Mouse (Mus musculus): ENCODE data around the gene Traf6. TPM values are rescaled to one million over a fixed set of nuclear protein-coding genes. Genes with fewer than 3 reads are reported as not detected.

Traf6 gene
- polyA plus RNA-seq (2012; rRNA removed): 9.7 and 12.5 TPM in 2 replicates

DNA sequence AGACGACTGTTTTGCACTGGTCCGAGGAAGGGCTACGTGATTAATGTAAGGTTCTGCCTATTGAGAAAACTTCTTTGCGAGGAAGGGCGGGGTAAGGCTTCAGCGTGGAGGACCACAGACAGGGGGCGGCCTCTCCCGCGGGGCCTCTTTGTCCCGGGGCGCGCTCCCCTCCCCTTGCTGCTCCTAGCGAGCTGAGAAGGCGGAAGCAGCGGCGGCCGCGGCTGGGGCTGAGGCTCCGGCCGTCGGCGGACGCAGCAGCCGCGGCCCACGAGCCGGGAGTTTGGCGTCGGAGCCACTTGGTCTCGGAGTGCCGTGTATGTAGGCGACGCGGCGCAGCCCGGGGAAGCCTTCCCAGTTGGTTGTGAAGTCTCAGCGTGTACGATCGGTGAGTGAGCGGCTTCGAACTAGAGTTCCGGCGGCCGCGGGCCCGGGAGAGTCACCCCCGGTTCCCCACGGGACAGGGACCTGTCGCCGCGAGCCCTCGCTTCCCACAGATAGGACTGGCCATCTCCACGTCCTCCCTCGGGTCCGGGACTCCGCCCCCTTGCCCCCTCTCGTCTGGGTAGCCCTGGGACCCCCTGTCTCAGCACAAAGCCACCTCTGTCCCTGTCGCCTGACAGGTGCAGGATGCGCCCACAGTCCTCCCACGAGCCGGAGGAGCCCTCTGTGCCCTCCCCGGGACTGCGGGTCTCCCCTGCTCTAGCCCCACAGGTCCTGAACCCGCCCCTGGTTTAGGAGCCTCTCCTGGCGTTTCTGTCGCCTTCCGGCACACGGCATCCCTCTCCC is at the start of gene Traf6:
TSS of gene Traf6 (plus strand) at position 194 of the 786 bp plus-strand sequence.
- TF ChIP-seq POLR2A (IDR thresholded peaks at IDR 0.05; ENCODE audit: borderline replicate concordance, extremely low read depth, low read depth, low read length): peak; percentile 51; the same call in 1 of the 2 replicates
- peak; percentile 46 for TF ChIP-seq CTCF (IDR thresholded peaks at IDR 0.05; ENCODE audit: insufficient read depth, low read length)
- peak within 1 kb of the TSS; percentile 81 for H3K4me3 ChIP-seq (replicated peaks; ENCODE audit: extremely low read depth, low read depth, low read length)
- peaks cover 11% of the 10 kb centered on the region for H3K4me1 ChIP-seq (ENCODE audit: control insufficient read depth, insufficient read depth, low read length)
- under 1% methylated on average over 68 of the region's 68 CpGs for WGBS
- peak; percentile 82 for DNase-seq

- H3K4me3 ChIP-seq (replicated peaks; ENCODE audit: extremely low read depth, low read depth, low read length): no peak overlapping the region
- no peak for DNase-seq
- 53% methylated on average over 7 of the region's 7 CpGs for WGBS
- TF ChIP-seq POLR2A (IDR thresholded peaks at IDR 0.05; ENCODE audit: borderline replicate concordance, extremely low read depth, low read depth, low read length) (no peak), CTCF (IDR thresholded peaks at IDR 0.05; ENCODE audit: insufficient read depth, low read length) (no peak)
- no peaks in the 10 kb centered on the region for H3K4me1 ChIP-seq (ENCODE audit: control insufficient read depth, insufficient read depth, low read length)
These were observed 39.0 kb upstream of the Traf6 start for GRCm38 (mm10) chr2:101638979-101639839.

DNA sequence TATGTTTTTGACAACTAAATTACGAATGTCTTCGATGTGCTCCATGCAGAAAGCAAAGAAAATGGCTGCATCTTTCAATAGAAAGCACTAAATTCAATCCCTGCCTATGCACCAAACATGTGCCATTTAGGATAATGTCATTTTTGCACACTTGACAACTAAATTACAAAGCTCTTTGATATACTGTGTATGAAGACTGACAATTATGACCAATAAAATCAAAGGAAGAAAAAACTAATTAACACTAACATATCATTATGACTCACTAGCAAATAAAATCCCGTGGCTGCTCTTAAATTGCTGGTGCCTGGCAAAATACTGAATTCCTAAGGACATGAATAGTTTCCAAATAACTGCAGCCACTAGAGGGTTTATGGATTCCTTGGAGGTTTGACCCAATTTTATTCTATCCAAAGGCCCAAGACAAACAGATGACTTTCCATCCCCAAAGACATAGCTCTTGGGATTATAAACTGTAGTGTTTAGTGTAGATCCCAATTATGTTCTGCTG is 38.3 kb upstream of the Traf6 start:
- no peak overlapping the region for H3K4me3 ChIP-seq (replicated peaks; ENCODE audit: extremely low read depth, low read depth, low read length)
- no peak for DNase-seq
- H3K4me1 ChIP-seq (ENCODE audit: control insufficient read depth, insufficient read depth, low read length): no peaks in the 10 kb centered on the region
- no peak for TF ChIP-seq CTCF (IDR thresholded peaks at IDR 0.05; ENCODE audit: insufficient read depth, low read length)
- no peak for TF ChIP-seq POLR2A (IDR thresholded peaks at IDR 0.05; ENCODE audit: borderline replicate concordance, extremely low read depth, low read depth, low read length)
- 66% methylated on average over 3 of the region's 3 CpGs for WGBS

- Histone ChIP-seq H3K4me3 (replicated peaks; ENCODE audit: extremely low read depth, low read depth, low read length) (no peak overlapping the region), H3K4me1 (ENCODE audit: control insufficient read depth, insufficient read depth, low read length) (no peaks in the 10 kb centered on the region)
- DNase-seq: no peak
- TF ChIP-seq CTCF (IDR thresholded peaks at IDR 0.05; ENCODE audit: insufficient read depth, low read length) (no peak), POLR2A (IDR thresholded peaks at IDR 0.05; ENCODE audit: borderline replicate concordance, extremely low read depth, low read depth, low read length) (no peak)
- 87% methylated on average over 1 of the region's 1 CpGs for WGBS
These were observed 32.4 kb upstream of the Traf6 start for GRCm38 (mm10) chr2:101645841-101646240.

DNA sequence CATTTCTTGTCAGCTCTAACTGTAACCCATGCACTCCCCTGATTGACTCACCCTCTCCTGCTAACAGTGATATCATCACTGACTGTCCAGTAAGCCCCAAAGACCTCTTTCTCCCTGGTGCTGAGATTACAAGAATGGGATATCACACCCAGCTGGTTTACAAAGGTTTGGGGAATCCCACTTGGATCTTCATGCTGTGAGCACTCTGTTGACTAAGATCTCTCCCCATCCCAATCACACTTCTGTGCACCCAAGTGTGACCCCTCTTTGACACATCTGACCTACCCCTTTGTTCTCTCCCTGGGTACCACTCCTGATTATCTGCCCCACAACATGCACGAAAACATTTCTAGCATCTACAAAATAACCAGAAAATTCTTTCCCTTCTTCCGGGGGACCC is 29.9 kb upstream of the Traf6 start:
- WGBS: 71% methylated on average over 2 of the region's 2 CpGs
- Histone ChIP-seq H3K4me1 (ENCODE audit: control insufficient read depth, insufficient read depth, low read length) (no peaks in the 10 kb centered on the region), H3K4me3 (replicated peaks; ENCODE audit: extremely low read depth, low read depth, low read length) (no peak overlapping the region)
- no peak for DNase-seq
- TF ChIP-seq POLR2A (IDR thresholded peaks at IDR 0.05; ENCODE audit: borderline replicate concordance, extremely low read depth, low read depth, low read length) (no peak), CTCF (IDR thresholded peaks at IDR 0.05; ENCODE audit: insufficient read depth, low read length) (no peak)

- no peak within 1 kb of the TSS for H3K4me3 ChIP-seq (replicated peaks; ENCODE audit: extremely low read depth, low read depth, low read length)
- no peak for TF ChIP-seq CTCF (IDR thresholded peaks at IDR 0.05; ENCODE audit: insufficient read depth, low read length)
- no peak for TF ChIP-seq POLR2A (IDR thresholded peaks at IDR 0.05; ENCODE audit: borderline replicate concordance, extremely low read depth, low read depth, low read length)
- no peaks in the 10 kb centered on the region for H3K4me1 ChIP-seq (ENCODE audit: control insufficient read depth, insufficient read depth, low read length)
- DNase-seq: no peak
- WGBS: 36% methylated on average over 8 of the region's 8 CpGs
These were observed 29.0 kb upstream of the Traf6 start, which contains the start of the genes Rag1 and B230118H07Rik for GRCm38 (mm10) chr2:101649114-101649671. Gene Rag1, minus strand, starts transcription at chr2:101649501. Gene B230118H07Rik, minus strand, starts transcription at chr2:101649532.

DNA sequence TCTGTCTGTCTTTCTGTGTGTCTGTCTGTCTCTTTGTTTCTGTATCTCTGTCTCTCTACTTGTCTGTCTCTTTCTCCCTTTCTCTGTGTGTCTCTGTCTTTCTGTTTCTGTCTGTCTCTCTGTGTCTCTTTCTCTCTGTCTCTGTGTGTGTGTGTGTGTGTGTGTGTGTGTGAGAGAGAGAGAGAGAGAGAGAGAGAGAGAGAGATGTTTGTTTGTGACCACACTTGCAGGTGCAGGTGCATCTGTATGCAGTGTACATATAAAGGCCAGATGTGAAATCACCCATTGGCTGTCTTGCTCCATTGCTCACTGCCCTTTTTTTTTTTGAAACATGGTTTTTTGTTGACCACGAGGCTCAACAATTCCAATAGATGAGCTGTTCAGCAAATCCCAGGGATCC is 27.8 kb upstream of the Traf6 start:
- no peak overlapping the region for H3K4me3 ChIP-seq (replicated peaks; ENCODE audit: extremely low read depth, low read depth, low read length)
- TF ChIP-seq POLR2A (IDR thresholded peaks at IDR 0.05; ENCODE audit: borderline replicate concordance, extremely low read depth, low read depth, low read length): no peak
- TF ChIP-seq CTCF (IDR thresholded peaks at IDR 0.05; ENCODE audit: insufficient read depth, low read length): no peak
- DNase-seq: no peak
- H3K4me1 ChIP-seq (ENCODE audit: control insufficient read depth, insufficient read depth, low read length): no peaks in the 10 kb centered on the region
- 32% methylated on average over 1 of the region's 1 CpGs for WGBS

GRCm38 (mm10) chr2:101652204-101652920 is 25.9 kb upstream of the Traf6 start:
- TF ChIP-seq POLR2A (IDR thresholded peaks at IDR 0.05; ENCODE audit: borderline replicate concordance, extremely low read depth, low read depth, low read length) (no peak), CTCF (IDR thresholded peaks at IDR 0.05; ENCODE audit: insufficient read depth, low read length) (no peak)
- WGBS: 42% methylated on average over 14 of the region's 14 CpGs
- Histone ChIP-seq H3K4me3 (replicated peaks; ENCODE audit: extremely low read depth, low read depth, low read length) (no peak overlapping the region), H3K4me1 (ENCODE audit: control insufficient read depth, insufficient read depth, low read length) (no peaks in the 10 kb centered on the region)
- DNase-seq: no peak
